Mouse (Mus musculus): ENCODE data around the gene Cox7a1. TPM values are rescaled to one million over a fixed set of nuclear protein-coding genes. Genes with fewer than 3 reads are reported as not detected.

Gene Cox7a1
- polyA plus RNA-seq, 1 experiment from 2014 or later: 3.0 TPM

GRCm38 (mm10) chr7:30194101-30194831 lies 10.3 kb downstream of the Cox7a1 start:
- H3K4me3 ChIP-seq (ENCODE audit: low read depth, low read length): peak overlapping the region; percentile 68
- peaks cover 3% of the 10 kb centered on the region for H3K4me1 ChIP-seq (ENCODE audit: control insufficient read depth, insufficient read depth, low read length)
- peak overlapping the region; percentile 65 for H3K9ac ChIP-seq (replicated peaks; ENCODE audit: low read length)
- 1% methylated on average over 26 of the region's 26 CpGs for WGBS
- H3K27ac ChIP-seq (replicated peaks; ENCODE audit: low read depth, low read length): peak overlapping the region; percentile 44; the same call in 1 of the 2 replicates
- H3K27me3 ChIP-seq (ENCODE audit: control insufficient read depth, insufficient read depth, low read length): no peaks in the 10 kb centered on the region
- ATAC-seq (replicated peaks; ENCODE audit: insufficient number of reproducible peaks, low FRiP score, low TSS enrichment, low read depth): peak; percentile 9; the same call in 1 of the 2 replicates
- peak overlapping the region; percentile 77 for H3K4me2 ChIP-seq (ENCODE audit: low read depth, low read length)
- H3K9me3 ChIP-seq (replicated peaks; ENCODE audit: control insufficient read depth, low read length): no peaks in the 10 kb centered on the region
- DNase-seq (ENCODE audit: low spot score): peak; percentile 10
- H3K36me3 ChIP-seq (replicated peaks; ENCODE audit: control insufficient read depth, insufficient read depth, low read depth, low read length): no peaks in the 10 kb centered on the region; the same call in 1 of the 2 replicates

- Histone ChIP-seq H3K4me3 (ENCODE audit: low read depth, low read length) (peak overlapping the region; percentile 68), H3K9me3 (replicated peaks; ENCODE audit: control insufficient read depth, low read length) (no peaks in the 10 kb centered on the region), H3K4me2 (ENCODE audit: low read depth, low read length) (peak overlapping the region; percentile 77), H3K9ac (replicated peaks; ENCODE audit: low read length) (peak overlapping the region; percentile 65), H3K4me1 (ENCODE audit: control insufficient read depth, insufficient read depth, low read length) (peaks cover 3% of the 10 kb centered on the region), H3K27ac (replicated peaks; ENCODE audit: low read depth, low read length) (no peak overlapping the region), H3K27me3 (ENCODE audit: control insufficient read depth, insufficient read depth, low read length) (no peaks in the 10 kb centered on the region), H3K36me3 (replicated peaks; ENCODE audit: control insufficient read depth, insufficient read depth, low read depth, low read length) (no peaks in the 10 kb centered on the region; the same call in 1 of the 2 replicates)
- peak; percentile 84 for ATAC-seq (replicated peaks; ENCODE audit: insufficient number of reproducible peaks, low FRiP score, low TSS enrichment, low read depth)
- peak; percentile 97 for DNase-seq (ENCODE audit: low spot score)
- 0% methylated on average over 28 of the region's 28 CpGs for WGBS
Measured at GRCm38 (mm10) chr7:30194884-30195283, 10.9 kb downstream of the Cox7a1 start.

- 67% methylated on average over 6 of the region's 6 CpGs for WGBS
- Histone ChIP-seq H3K9ac (replicated peaks; ENCODE audit: low read length) (no peak overlapping the region; the same call in 1 of the 2 replicates), H3K9me3 (replicated peaks; ENCODE audit: control insufficient read depth, low read length) (no peaks in the 10 kb centered on the region), H3K36me3 (replicated peaks; ENCODE audit: control insufficient read depth, insufficient read depth, low read depth, low read length) (no peaks in the 10 kb centered on the region; the same call in 1 of the 2 replicates), H3K27me3 (ENCODE audit: control insufficient read depth, insufficient read depth, low read length) (no peaks in the 10 kb centered on the region), H3K27ac (replicated peaks; ENCODE audit: low read depth, low read length) (no peak overlapping the region), H3K4me1 (ENCODE audit: control insufficient read depth, insufficient read depth, low read length) (peaks cover 3% of the 10 kb centered on the region), H3K4me3 (ENCODE audit: low read depth, low read length) (no peak overlapping the region), H3K4me2 (ENCODE audit: low read depth, low read length) (no peak overlapping the region)
- ATAC-seq (replicated peaks; ENCODE audit: insufficient number of reproducible peaks, low FRiP score, low TSS enrichment, low read depth) (no peak), DNase-seq (ENCODE audit: low spot score) (no peak)
Measured at GRCm38 (mm10) chr7:30195461-30195860, 11.5 kb downstream of the Cox7a1 start.

GRCm38 (mm10) chr7:30196171-30196570 lies 12.2 kb downstream of the Cox7a1 start:
- 84% methylated on average over 6 of the region's 6 CpGs for WGBS
- DNase-seq (ENCODE audit: low spot score) (no peak), ATAC-seq (replicated peaks; ENCODE audit: insufficient number of reproducible peaks, low FRiP score, low TSS enrichment, low read depth) (no peak)
- Histone ChIP-seq H3K4me1 (ENCODE audit: control insufficient read depth, insufficient read depth, low read length) (peaks cover 3% of the 10 kb centered on the region), H3K36me3 (replicated peaks; ENCODE audit: control insufficient read depth, insufficient read depth, low read depth, low read length) (no peaks in the 10 kb centered on the region; the same call in 1 of the 2 replicates), H3K9ac (replicated peaks; ENCODE audit: low read length) (no peak overlapping the region), H3K9me3 (replicated peaks; ENCODE audit: control insufficient read depth, low read length) (no peaks in the 10 kb centered on the region), H3K27me3 (ENCODE audit: control insufficient read depth, insufficient read depth, low read length) (no peaks in the 10 kb centered on the region), H3K4me3 (ENCODE audit: low read depth, low read length) (no peak overlapping the region), H3K27ac (replicated peaks; ENCODE audit: low read depth, low read length) (no peak overlapping the region), H3K4me2 (ENCODE audit: low read depth, low read length) (no peak overlapping the region)

GRCm38 (mm10) chr7:30197592-30198129 lies 13.7 kb downstream of the Cox7a1 start:
- H3K27me3 ChIP-seq (ENCODE audit: control insufficient read depth, insufficient read depth, low read length): no peaks in the 10 kb centered on the region
- no peaks in the 10 kb centered on the region for H3K36me3 ChIP-seq (replicated peaks; ENCODE audit: control insufficient read depth, insufficient read depth, low read depth, low read length)
- WGBS: 61% methylated on average over 5 of the region's 5 CpGs

GRCm38 (mm10) chr7:30198481-30198971 lies 14.6 kb downstream of the Cox7a1 start, which contains the start of gene Capns1:
Gene Capns1, minus strand, starts transcription at chr7:30198811.
- H3K36me3 ChIP-seq (replicated peaks; ENCODE audit: control insufficient read depth, insufficient read depth, low read depth, low read length): no peaks in the 10 kb centered on the region
- peak; percentile 92 for DNase-seq (ENCODE audit: low spot score)
- no peak within 1 kb of the TSS for H3K4me3 ChIP-seq (ENCODE audit: low read depth, low read length)
- WGBS: 6% methylated on average over 8 of the region's 8 CpGs
- no peaks in the 10 kb centered on the region for H3K27me3 ChIP-seq (ENCODE audit: control insufficient read depth, insufficient read depth, low read length)
- no peaks in the 10 kb centered on the region for H3K9me3 ChIP-seq (replicated peaks; ENCODE audit: control insufficient read depth, low read length)
- no peak within 1 kb of the TSS for H3K27ac ChIP-seq (replicated peaks; ENCODE audit: low read depth, low read length)
- no peaks in the 10 kb centered on the region; the same call in 1 of the 2 replicates for H3K4me1 ChIP-seq (ENCODE audit: control insufficient read depth, insufficient read depth, low read length)
- no peak within 1 kb of the TSS for H3K9ac ChIP-seq (replicated peaks; ENCODE audit: low read length)
- no peak within 1 kb of the TSS for H3K4me2 ChIP-seq (ENCODE audit: low read depth, low read length)
- no peak for ATAC-seq (replicated peaks; ENCODE audit: insufficient number of reproducible peaks, low FRiP score, low TSS enrichment, low read depth)

More at GRCm38 (mm10) chr7:30197592-30198129, 13.7 kb downstream of the Cox7a1 start:
- no peak for DNase-seq (ENCODE audit: low spot score)
- H3K9ac ChIP-seq (replicated peaks; ENCODE audit: low read length): no peak overlapping the region
- no peak overlapping the region for H3K27ac ChIP-seq (replicated peaks; ENCODE audit: low read depth, low read length)
- no peak overlapping the region for H3K4me3 ChIP-seq (ENCODE audit: low read depth, low read length)
- no peak for ATAC-seq (replicated peaks; ENCODE audit: insufficient number of reproducible peaks, low FRiP score, low TSS enrichment, low read depth)
- H3K4me1 ChIP-seq (ENCODE audit: control insufficient read depth, insufficient read depth, low read length): peaks cover 3% of the 10 kb centered on the region
- H3K4me2 ChIP-seq (ENCODE audit: low read depth, low read length): no peak overlapping the region
- no peaks in the 10 kb centered on the region for H3K9me3 ChIP-seq (replicated peaks; ENCODE audit: control insufficient read depth, low read length)

GRCm38 (mm10) chr7:30199498-30200139 lies 15.7 kb downstream of the Cox7a1 start:
- H3K4me2 ChIP-seq (ENCODE audit: low read depth, low read length): no peak overlapping the region
- no peak overlapping the region for H3K4me3 ChIP-seq (ENCODE audit: low read depth, low read length)
- no peak overlapping the region for H3K9ac ChIP-seq (replicated peaks; ENCODE audit: low read length)
- H3K36me3 ChIP-seq (replicated peaks; ENCODE audit: control insufficient read depth, insufficient read depth, low read depth, low read length): no peaks in the 10 kb centered on the region
- no peaks in the 10 kb centered on the region for H3K9me3 ChIP-seq (replicated peaks; ENCODE audit: control insufficient read depth, low read length)
- H3K4me1 ChIP-seq (ENCODE audit: control insufficient read depth, insufficient read depth, low read length): no peaks in the 10 kb centered on the region
- no peak for DNase-seq (ENCODE audit: low spot score)
- H3K27ac ChIP-seq (replicated peaks; ENCODE audit: low read depth, low read length): no peak overlapping the region
- H3K27me3 ChIP-seq (ENCODE audit: control insufficient read depth, insufficient read depth, low read length): no peaks in the 10 kb centered on the region
- 78% methylated on average over 18 of the region's 18 CpGs for WGBS
- ATAC-seq (replicated peaks; ENCODE audit: insufficient number of reproducible peaks, low FRiP score, low TSS enrichment, low read depth): no peak
